Mouse (Mus musculus) adipocyte (in vitro differentiated cells): ENCODE measurements at regions not wholly inside any gene's neighbourhood (a gene's known extent, or its start where the extent isn't known, plus 50 kb on each side); places are given as distances from the start of the nearest gene placed in this dataset.
A peak's percentile ranks its signal among the peaks of the same experiment; 100 is the strongest.

Source experiments
- DNase-seq: peaks from one replicate; pipeline ENCODE4 v3.0.0-alpha.2; 2016; ENCODE audit warnings: low spot score

GRCm38 (mm10) chr6:94813481-94814148 is 113.7 kb upstream of the Lrig1 start:
- no peak for DNase-seq

GRCm38 (mm10) chr6:94811846-94812245 is 111.9 kb upstream of the Lrig1 start:
- no peak for DNase-seq

- no peak for DNase-seq
Observed at GRCm38 (mm10) chr6:94807216-94807615, 107.3 kb upstream of the Lrig1 start.

- DNase-seq = no peak
Observed at GRCm38 (mm10) chr6:94806481-94807160, 106.7 kb upstream of the Lrig1 start.

GRCm38 (mm10) chr6:94805685-94806084 is 105.7 kb upstream of the Lrig1 start:
- DNase-seq = peak; percentile 50

GRCm38 (mm10) chr6:94804284-94804815 is 104.4 kb upstream of the Lrig1 start:
- no peak for DNase-seq

GRCm38 (mm10) chr6:94801039-94801438 is 101.1 kb upstream of the Lrig1 start:
- DNase-seq = no peak

GRCm38 (mm10) chr6:94798545-94799211 is 98.7 kb upstream of the Lrig1 start:
- DNase-seq = no peak

GRCm38 (mm10) chr6:94795442-94795841 is 95.5 kb upstream of the Lrig1 start:
- no peak for DNase-seq

GRCm38 (mm10) chr6:94793555-94793954 is 93.6 kb upstream of the Lrig1 start:
- DNase-seq = no peak

- DNase-seq = no peak
Observed at GRCm38 (mm10) chr6:94792312-94792711, 92.4 kb upstream of the Lrig1 start.

GRCm38 (mm10) chr6:94789308-94789763 is 89.4 kb upstream of the Lrig1 start:
- DNase-seq = peak; percentile 30

- no peak for DNase-seq
Observed at GRCm38 (mm10) chr6:94783471-94783870, 83.5 kb upstream of the Lrig1 start.

GRCm38 (mm10) chr6:94780621-94781020 is 80.7 kb upstream of the Lrig1 start:
- no peak for DNase-seq

- DNase-seq = peak; percentile 96
Observed at GRCm38 (mm10) chr6:94779854-94780253, 79.9 kb upstream of the Lrig1 start.

- DNase-seq = no peak
Observed at GRCm38 (mm10) chr6:94779213-94779612, 79.3 kb upstream of the Lrig1 start.

GRCm38 (mm10) chr6:94778797-94779196 is 78.8 kb upstream of the Lrig1 start:
- peak; percentile 53 for DNase-seq

GRCm38 (mm10) chr6:94776585-94776984 is 76.6 kb upstream of the Lrig1 start:
- DNase-seq = no peak

GRCm38 (mm10) chr6:94774871-94775270 is 74.9 kb upstream of the Lrig1 start:
- no peak for DNase-seq

GRCm38 (mm10) chr6:94773604-94774486 is 73.9 kb upstream of the Lrig1 start:
- no peak for DNase-seq

GRCm38 (mm10) chr6:94772868-94773603 is 73.1 kb upstream of the Lrig1 start:
- no peak for DNase-seq
